Mouse (Mus musculus) liver, embryonic 16.5 days (tissue): ENCODE measurements at regions not wholly inside any gene's neighbourhood (a gene's known extent, or its start where the extent isn't known, plus 50 kb on each side); places are given as distances from the start of the nearest gene placed in this dataset.

Source experiments
- ATAC-seq: fragments of 200-750 bp; cut with Nextera tagmentation; 2 replicates; pipeline ENCODE4 v1.8.0; 2017; ENCODE audit warnings: low read depth, mild to moderate bottlenecking, moderate number of reproducible peaks, moderate library complexity
- H3K27ac ChIP-seq: fragments of 300-500 bp; sonication (generic); 2 replicates; pipeline ENCODE4 v1.5.1; 2014; ENCODE audit warnings: mild to moderate bottlenecking, low read length
- H3K27me3 ChIP-seq: fragments of 300-500 bp; sonication (generic); 2 replicates; pipeline ENCODE4 v1.6.1; 2014; ENCODE audit warnings: low read depth, low read length, mixed read lengths; ENCODE audit not compliant: control insufficient read depth, insufficient read depth
- H3K36me3 ChIP-seq: fragments of 300-500 bp; sonication (generic); 2 replicates; pipeline ENCODE4 v1.6.1; 2014; ENCODE audit warnings: mild to moderate bottlenecking; ENCODE audit not compliant: control insufficient read depth, insufficient read depth
- H3K4me1 ChIP-seq: fragments of 300-500 bp; sonication (generic); 2 replicates; pipeline ENCODE4 v1.6.1; 2014; ENCODE audit warnings: low read depth, low read length, mixed read lengths; ENCODE audit not compliant: control insufficient read depth
- H3K4me2 ChIP-seq: fragments of 300-500 bp; sonication (generic); 2 replicates; pipeline ENCODE4 v1.6.1; 2014; ENCODE audit warnings: low read depth, low read length, mixed read lengths
- H3K4me3 ChIP-seq: fragments of 300-500 bp; sonication (generic); 2 replicates; pipeline ENCODE4 v1.5.1; 2014; ENCODE audit warnings: low read depth, mild to moderate bottlenecking, low read length
- H3K9ac ChIP-seq: fragments of 300-500 bp; sonication (generic); 2 replicates; pipeline ENCODE4 v1.6.1; 2014; ENCODE audit warnings: low read depth, low read length
- H3K9me3 ChIP-seq: fragments of 300-500 bp; sonication (generic); replicated peaks from 2 replicates; pipeline ENCODE4 v1.6.1; 2016; ENCODE audit warnings: low read length; ENCODE audit not compliant: control insufficient read depth
- WGBS: fragments of 180-500 bp; shearing (Covaris S2); extraction: QIAGEN DNeasy Blood & Tissue Kit; methylation state at CpG from one replicate; pipeline ENCODE4 v1.1.7; 2014; ENCODE audit not compliant: insufficient replicate concordance; 5-methylcytosine and 5-hydroxymethylcytosine counted together

DNA sequence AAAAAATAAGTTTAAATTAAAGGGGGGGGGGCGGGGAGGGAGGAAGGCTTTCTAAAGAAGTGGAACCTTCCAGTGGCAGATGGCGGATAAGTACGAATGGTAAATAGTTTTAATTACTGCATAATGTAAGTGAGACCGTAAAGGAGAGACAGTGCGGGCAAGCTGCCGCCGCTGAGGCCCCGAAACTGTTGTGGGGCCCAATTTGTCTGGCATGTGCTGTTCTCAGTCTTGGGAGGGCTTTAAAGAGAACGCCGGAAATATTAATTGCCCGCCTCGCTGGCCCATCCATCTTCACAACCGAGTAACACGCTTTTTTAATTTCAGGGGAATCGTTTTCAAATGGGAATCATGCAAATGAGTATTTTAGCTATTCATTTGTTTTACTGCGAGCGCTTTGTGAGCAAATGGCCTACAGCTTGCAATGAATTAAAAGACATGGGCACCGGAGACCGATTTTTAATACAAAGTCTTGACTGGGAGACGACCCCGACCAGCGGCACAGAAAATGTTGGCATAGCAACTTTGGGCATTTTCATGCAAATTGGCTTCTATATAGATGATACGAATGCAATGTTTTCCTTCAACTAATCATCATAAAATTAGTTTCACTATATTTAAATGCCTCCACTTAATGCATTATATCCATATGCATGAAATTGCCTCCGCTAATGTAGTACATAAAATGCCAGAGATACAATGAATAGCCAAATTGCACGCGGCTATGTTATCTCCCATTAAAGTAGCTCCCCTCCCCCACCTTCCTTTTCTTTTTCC is 122.9 kb upstream of the Smad3 start:
- no peak for ATAC-seq
- Histone ChIP-seq H3K4me3 (peak overlapping the region; percentile 23; the same call in 1 of the 2 replicates), H3K27ac (no peak overlapping the region), H3K9ac (no peak overlapping the region), H3K4me1 (no peaks in the 10 kb centered on the region; the same call in 1 of the 2 replicates), H3K9me3 (no peaks in the 10 kb centered on the region), H3K4me2 (peak overlapping the region; percentile 48), H3K36me3 (no peaks in the 10 kb centered on the region), H3K27me3 (no peaks in the 10 kb centered on the region; the same call in 1 of the 2 replicates)
- WGBS, result 28% methylated on average over 26 of the region's 26 CpGs

DNA sequence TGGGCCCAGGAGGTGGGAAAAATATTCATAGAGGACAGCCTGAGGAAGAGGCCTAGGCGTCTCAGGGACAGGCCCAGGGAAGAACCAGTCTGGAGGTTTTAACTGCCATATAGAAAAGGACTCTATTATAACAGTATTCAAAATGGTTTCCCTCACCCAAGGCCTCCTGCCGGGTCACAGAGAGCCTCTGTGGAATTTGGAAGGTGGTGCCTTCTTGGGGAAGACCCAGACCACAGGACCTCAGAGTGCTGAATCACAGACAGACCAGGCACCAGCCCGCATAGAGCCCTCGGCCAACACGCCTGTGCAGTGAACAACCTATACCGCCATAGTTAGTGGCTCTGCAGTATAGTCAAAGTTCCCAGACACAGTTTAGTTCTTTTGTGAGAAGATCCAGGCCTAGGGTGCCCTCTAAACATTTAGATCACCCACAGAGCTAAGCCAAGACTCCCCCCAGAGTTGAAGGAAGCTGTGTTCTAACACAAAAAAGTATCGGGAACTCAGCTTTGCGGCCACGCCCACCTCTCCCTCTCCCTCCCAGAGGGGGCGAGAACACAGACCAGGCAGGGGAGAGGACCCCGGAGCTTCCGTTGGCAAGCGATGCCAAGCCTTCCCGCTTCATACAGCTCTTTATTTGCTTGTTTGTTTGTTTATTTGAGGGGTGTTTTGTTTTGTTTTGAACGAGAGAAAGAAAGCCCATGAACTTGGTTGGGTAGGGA is 122.1 kb upstream of the Smad3 start:
- Histone ChIP-seq H3K9me3 (no peaks in the 10 kb centered on the region), H3K4me2 (peak overlapping the region; percentile 48), H3K27ac (no peak overlapping the region), H3K4me1 (no peaks in the 10 kb centered on the region; the same call in 1 of the 2 replicates), H3K27me3 (no peaks in the 10 kb centered on the region; the same call in 1 of the 2 replicates), H3K9ac (no peak overlapping the region), H3K4me3 (peak overlapping the region; percentile 23), H3K36me3 (no peaks in the 10 kb centered on the region)
- ATAC-seq, result no peak
- 21% methylated on average over 15 of the region's 15 CpGs for WGBS

DNA sequence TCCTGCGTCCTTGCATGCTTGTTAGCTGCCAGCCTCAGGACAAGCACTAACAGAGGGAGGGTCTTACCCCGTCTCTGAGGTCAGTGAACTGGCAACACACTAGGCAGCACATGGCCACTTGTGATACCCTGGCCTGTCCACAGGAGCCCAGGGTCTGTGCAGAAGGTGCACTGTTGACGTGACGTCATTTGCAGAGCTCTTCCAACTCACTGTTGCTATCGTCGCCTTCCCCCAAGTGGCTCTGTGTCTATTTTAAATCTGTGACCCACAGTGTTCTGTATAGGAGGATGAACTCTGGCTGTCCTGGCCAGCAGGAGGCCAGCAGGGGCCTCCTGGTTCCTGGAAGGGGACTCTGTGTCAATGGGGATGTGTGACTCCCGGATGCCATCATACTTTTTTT is 120.1 kb upstream of the Smad3 start:
- H3K4me3 ChIP-seq, result no peak overlapping the region
- H3K9me3 ChIP-seq, result no peaks in the 10 kb centered on the region
- WGBS, result 75% methylated on average over 7 of the region's 7 CpGs
- no peak overlapping the region for H3K4me2 ChIP-seq
- no peaks in the 10 kb centered on the region for H3K36me3 ChIP-seq
- H3K27ac ChIP-seq, result no peak overlapping the region
- no peak overlapping the region for H3K9ac ChIP-seq
- ATAC-seq, result no peak
- no peaks in the 10 kb centered on the region; the same call in 1 of the 2 replicates for H3K27me3 ChIP-seq
- no peaks in the 10 kb centered on the region; the same call in 1 of the 2 replicates for H3K4me1 ChIP-seq

DNA sequence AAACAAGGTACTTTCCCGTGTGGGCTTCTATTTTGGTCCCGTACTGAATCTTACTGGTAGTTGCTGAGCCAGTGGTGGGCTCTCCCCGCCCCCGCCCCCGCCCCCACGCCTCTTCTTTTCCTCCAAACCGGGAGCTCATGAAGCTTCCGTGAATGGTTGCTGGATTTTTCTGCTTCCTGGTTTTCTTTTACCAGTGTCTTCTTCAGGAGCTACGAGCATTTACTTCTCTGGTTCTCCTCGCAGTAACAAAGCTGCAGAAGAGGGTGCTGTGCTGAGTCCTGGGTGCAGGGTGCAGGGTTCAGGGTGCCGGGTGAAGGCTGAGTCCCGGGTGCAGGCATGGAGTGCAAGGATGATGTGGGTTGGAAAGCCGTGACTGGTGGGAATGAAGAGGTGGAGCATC is 119.1 kb upstream of the Smad3 start:
- no peak for ATAC-seq

DNA sequence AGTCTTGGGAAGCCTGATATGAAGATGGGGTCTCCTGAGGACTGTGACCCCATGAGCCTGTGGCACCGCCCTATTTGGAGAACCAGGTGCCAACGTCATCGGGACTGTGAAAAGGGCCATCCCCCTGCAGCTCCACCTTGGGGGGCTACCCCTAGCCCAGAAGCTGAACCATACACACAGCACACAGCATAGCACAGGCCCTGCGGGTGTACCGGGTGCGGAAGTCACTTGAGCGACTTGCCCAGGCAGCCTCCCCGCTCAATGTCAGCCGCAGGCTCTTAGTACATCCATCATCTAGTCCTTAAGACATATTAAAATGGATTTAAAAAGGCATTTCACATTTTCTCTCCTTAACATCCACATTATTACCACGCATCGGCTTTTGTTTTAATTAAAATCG is 118.2 kb upstream of the Smad3 start:
- H3K9ac ChIP-seq, result no peak overlapping the region
- H3K4me3 ChIP-seq, result no peak overlapping the region
- no peak for ATAC-seq
- no peak overlapping the region for H3K27ac ChIP-seq
- WGBS, result 83% methylated on average over 12 of the region's 12 CpGs
- H3K27me3 ChIP-seq, result no peaks in the 10 kb centered on the region; the same call in 1 of the 2 replicates
- no peaks in the 10 kb centered on the region for H3K36me3 ChIP-seq
- H3K9me3 ChIP-seq, result no peaks in the 10 kb centered on the region
- H3K4me1 ChIP-seq, result no peaks in the 10 kb centered on the region; the same call in 1 of the 2 replicates
- H3K4me2 ChIP-seq, result no peak overlapping the region

More for the DNA sequence above, 119.1 kb upstream of the Smad3 start:
- Histone ChIP-seq H3K4me1 (no peaks in the 10 kb centered on the region; the same call in 1 of the 2 replicates), H3K27ac (no peak overlapping the region), H3K27me3 (no peaks in the 10 kb centered on the region; the same call in 1 of the 2 replicates), H3K4me3 (no peak overlapping the region), H3K9me3 (no peaks in the 10 kb centered on the region), H3K4me2 (no peak overlapping the region), H3K36me3 (no peaks in the 10 kb centered on the region), H3K9ac (no peak overlapping the region)
- WGBS, result 26% methylated on average over 13 of the region's 13 CpGs

DNA sequence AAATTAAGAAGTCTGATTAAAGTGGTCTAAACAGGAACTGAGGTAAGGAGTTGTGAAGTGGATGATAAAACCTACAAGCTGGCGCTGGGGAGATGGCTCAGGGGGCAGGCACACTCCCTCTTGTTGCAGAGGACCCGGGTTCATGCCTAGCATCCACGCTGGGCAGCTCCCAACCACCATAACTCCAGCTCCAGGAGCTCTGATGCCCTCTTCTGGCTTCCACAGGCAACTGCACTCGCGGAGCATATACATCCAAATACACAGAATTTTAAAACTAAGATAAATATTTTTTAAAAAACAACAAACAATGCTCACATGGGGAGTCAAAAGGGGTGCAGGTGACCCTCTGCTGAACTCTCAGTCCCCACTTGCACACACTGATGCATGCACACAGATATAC is 117.4 kb upstream of the Smad3 start:
- Histone ChIP-seq H3K27me3 (no peaks in the 10 kb centered on the region; the same call in 1 of the 2 replicates), H3K36me3 (no peaks in the 10 kb centered on the region), H3K4me2 (no peak overlapping the region), H3K27ac (no peak overlapping the region), H3K9me3 (no peaks in the 10 kb centered on the region), H3K4me3 (no peak overlapping the region), H3K4me1 (no peaks in the 10 kb centered on the region), H3K9ac (no peak overlapping the region)
- no peak for ATAC-seq
- WGBS, result 76% methylated on average over 5 of the region's 5 CpGs

DNA sequence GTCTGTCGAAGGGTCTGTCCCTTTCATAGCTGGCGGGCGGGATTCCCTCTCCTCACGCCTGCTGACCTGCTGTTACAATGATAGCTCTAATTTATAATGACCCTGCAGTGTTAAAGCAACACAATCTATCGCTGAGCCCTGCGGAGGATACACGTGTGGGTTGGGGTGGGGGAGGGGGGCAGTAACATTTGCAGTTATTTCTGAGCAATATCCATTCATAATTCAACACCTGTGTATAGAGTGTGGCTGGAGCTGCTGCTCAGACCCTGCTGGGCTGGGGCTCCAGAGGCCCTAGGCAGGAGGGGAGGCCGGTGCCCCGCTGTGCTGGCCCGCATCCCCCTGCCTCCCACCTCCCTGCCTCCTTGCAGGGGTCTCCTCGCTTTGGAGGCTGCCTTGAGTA is 106.6 kb upstream of the Smad3 start:
- no peaks in the 10 kb centered on the region for H3K4me1 ChIP-seq
- H3K4me2 ChIP-seq, result no peak overlapping the region
- no peak overlapping the region for H3K27ac ChIP-seq
- no peaks in the 10 kb centered on the region for H3K27me3 ChIP-seq
- no peak for ATAC-seq
- H3K9me3 ChIP-seq, result no peaks in the 10 kb centered on the region
- 61% methylated on average over 11 of the region's 11 CpGs for WGBS
- H3K4me3 ChIP-seq, result no peak overlapping the region
- H3K36me3 ChIP-seq, result no peaks in the 10 kb centered on the region
- no peak overlapping the region for H3K9ac ChIP-seq

DNA sequence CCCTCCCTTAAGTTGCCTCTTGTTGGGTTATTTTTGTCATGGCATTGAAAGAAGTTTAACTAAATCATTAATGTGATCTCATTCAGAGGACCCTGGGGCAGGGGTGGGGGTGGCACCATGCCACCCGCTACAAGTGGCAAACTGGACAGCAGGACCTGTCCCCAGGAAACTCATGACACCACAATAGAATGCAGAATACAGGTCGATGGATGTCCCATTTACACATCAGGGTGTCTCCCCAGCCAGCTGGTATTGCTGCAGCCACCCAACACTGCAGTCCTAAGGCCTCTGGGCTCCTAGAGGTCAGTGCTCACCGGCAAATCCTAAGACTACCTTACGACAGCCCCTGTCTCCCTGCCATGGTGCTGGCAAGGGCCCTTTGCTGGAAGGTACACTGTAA is 105.5 kb upstream of the Smad3 start:
- no peak for ATAC-seq
- no peaks in the 10 kb centered on the region for H3K4me1 ChIP-seq
- H3K27ac ChIP-seq, result no peak overlapping the region
- no peaks in the 10 kb centered on the region for H3K27me3 ChIP-seq
- 65% methylated on average over 4 of the region's 4 CpGs for WGBS
- no peaks in the 10 kb centered on the region for H3K36me3 ChIP-seq
- H3K4me3 ChIP-seq, result no peak overlapping the region
- no peaks in the 10 kb centered on the region for H3K9me3 ChIP-seq
- no peak overlapping the region for H3K4me2 ChIP-seq
- no peak overlapping the region for H3K9ac ChIP-seq

DNA sequence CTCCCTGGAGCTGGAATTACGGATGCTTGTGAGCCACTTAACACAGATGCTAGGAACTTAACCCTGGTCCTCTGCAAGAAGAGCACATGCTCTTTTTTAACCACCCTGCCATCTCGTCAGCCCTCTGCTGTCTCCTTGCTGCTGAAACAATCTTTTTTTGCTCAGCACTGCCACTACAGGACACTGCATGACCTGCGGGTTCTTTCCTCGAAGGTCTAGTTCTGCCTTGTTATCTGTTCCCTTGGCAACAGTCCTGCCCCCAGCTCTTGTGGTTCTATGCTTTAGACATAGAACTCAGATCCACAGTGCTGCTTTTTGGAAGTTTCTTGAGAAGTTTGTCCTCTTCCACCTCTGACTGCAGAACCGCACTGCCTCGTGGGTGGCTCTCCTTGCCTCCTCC is 104.6 kb upstream of the Smad3 start:
- H3K4me1 ChIP-seq, result no peaks in the 10 kb centered on the region
- 30% methylated on average over 6 of the region's 6 CpGs for WGBS
- no peak for ATAC-seq
- no peak overlapping the region for H3K4me3 ChIP-seq
- H3K27me3 ChIP-seq, result no peaks in the 10 kb centered on the region
- H3K27ac ChIP-seq, result no peak overlapping the region
- no peak overlapping the region for H3K4me2 ChIP-seq
- no peaks in the 10 kb centered on the region for H3K9me3 ChIP-seq
- no peaks in the 10 kb centered on the region for H3K36me3 ChIP-seq
- no peak overlapping the region for H3K9ac ChIP-seq
